Mouse (Mus musculus): ENCODE measurements around the gene Tmem184a. TPM values are rescaled to one million over a fixed set of nuclear protein-coding genes. Genes with fewer than 3 reads are reported as not detected.

Gene Tmem184a
- total and polyA plus RNA-seq, 2 experiments from 2014 or later: 0.16 TPM; not detected in 1

DNA sequence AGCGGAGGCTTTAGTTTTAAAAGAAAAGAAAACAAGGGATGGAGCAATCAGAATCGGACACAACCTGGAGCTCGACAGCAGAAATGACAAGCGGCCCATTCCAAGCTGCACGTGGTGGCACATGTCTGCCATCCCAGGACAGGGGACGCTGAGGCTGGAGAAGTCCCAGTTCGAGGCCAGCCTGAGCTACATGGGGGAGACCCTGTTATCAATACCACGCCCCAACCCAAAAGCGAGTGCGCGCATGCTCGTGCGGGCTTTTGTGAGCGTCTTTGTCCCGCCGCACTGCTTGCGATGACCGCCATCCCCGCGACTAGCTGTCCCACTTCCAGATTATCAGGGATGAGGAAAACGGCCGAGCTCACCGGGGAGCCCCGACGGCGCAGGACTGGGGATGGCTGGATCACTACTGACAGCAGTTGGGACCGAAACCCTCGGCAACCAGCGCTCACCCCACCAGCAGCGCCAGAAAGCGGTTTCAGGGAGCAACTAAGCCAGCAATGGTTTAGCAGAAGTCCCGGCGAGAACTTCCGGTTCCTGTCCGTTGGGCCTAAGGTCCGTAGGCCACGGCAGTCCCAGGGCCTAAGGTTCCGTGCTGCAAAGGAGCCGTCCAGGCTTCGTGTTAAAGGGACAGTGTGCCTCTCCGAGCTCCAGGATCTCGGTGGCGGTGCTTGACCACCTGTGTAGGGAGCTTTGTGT lies 6.8 kb upstream of the Tmem184a start, which contains the start of the genes Gm26938 and Psmg3:
Gene Gm26938 (minus strand): TSS at position 51 of the 699 bp plus-strand sequence.
Gene Psmg3 (minus strand): TSS at position 529 of the 699 bp plus-strand sequence.
- peak within 1 kb of the TSS; percentile 86 for H3K4me3 ChIP-seq (ENCODE audit: low read depth, low read length)
- H3K9me3 ChIP-seq (ENCODE audit: low read length): no peaks in the 10 kb centered on the region
- peak within 1 kb of the TSS; percentile 95 for H3K4me2 ChIP-seq (ENCODE audit: low read depth, low read length, poor library complexity, severe bottlenecking)
- H3K9ac ChIP-seq (replicated peaks; ENCODE audit: low read length, poor library complexity, severe bottlenecking): peak within 1 kb of the TSS; percentile 88
- H3K4me1 ChIP-seq (ENCODE audit: insufficient read depth, low read length): peaks cover 10% of the 10 kb centered on the region; the same call in 1 of the 2 replicates
- no peaks in the 10 kb centered on the region for H3K27me3 ChIP-seq (ENCODE audit: insufficient read depth, low read length)
- peak; percentile 93 for DNase-seq (ENCODE audit: low spot score)
- WGBS: under 1% methylated on average over 43 of the region's 43 CpGs
- 0 out of 2 replicates have a peak, but pooled peaks have one; percentile 2 for TF ChIP-seq CTCF (IDR thresholded peaks at IDR 0.05)
- peaks cover 22% of the 10 kb centered on the region for H3K36me3 ChIP-seq (ENCODE audit: insufficient read depth, low read length)
- peak; percentile 83 for ATAC-seq (ENCODE audit: low FRiP score)
- peak within 1 kb of the TSS; percentile 76 for H3K27ac ChIP-seq (ENCODE audit: low read depth, low read length)

DNA sequence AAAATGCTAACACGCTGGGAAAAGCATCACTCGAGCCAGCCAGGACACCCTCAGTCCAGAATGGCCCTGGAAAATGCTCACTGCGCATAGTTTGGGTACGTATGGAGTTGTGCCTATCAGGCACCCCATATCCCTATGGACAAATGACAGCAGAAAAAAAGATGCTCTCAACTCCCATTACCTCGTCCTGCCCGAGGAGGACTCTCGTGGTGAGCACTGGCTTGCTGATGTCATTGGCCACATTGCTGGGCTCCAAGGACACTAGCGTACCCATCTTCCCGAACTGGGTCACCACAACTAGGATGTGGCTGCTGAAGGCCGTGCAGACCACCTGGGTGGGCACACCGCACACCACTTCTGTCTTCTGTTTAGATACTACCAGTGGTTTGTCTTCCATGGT lies 6.2 kb upstream of the Tmem184a start:
- peak overlapping the region; percentile 88 for H3K9ac ChIP-seq (replicated peaks; ENCODE audit: low read length, poor library complexity, severe bottlenecking)
- H3K4me2 ChIP-seq (ENCODE audit: low read depth, low read length, poor library complexity, severe bottlenecking): peak overlapping the region; percentile 95
- H3K9me3 ChIP-seq (ENCODE audit: low read length): no peaks in the 10 kb centered on the region
- peak overlapping the region; percentile 86 for H3K4me3 ChIP-seq (ENCODE audit: low read depth, low read length)
- 45% methylated on average over 11 of the region's 11 CpGs for WGBS
- H3K27ac ChIP-seq (ENCODE audit: low read depth, low read length): peak overlapping the region; percentile 76
- peaks cover 25% of the 10 kb centered on the region for H3K36me3 ChIP-seq (ENCODE audit: insufficient read depth, low read length)
- no peaks in the 10 kb centered on the region for H3K27me3 ChIP-seq (ENCODE audit: insufficient read depth, low read length)
- no peak for TF ChIP-seq CTCF (IDR thresholded peaks at IDR 0.05)
- DNase-seq (ENCODE audit: low spot score) (no peak), ATAC-seq (ENCODE audit: low FRiP score) (0 out of 2 replicates have a peak, but pooled peaks have one; percentile 10)
- H3K4me1 ChIP-seq (ENCODE audit: insufficient read depth, low read length): peaks cover 10% of the 10 kb centered on the region; the same call in 1 of the 2 replicates

DNA sequence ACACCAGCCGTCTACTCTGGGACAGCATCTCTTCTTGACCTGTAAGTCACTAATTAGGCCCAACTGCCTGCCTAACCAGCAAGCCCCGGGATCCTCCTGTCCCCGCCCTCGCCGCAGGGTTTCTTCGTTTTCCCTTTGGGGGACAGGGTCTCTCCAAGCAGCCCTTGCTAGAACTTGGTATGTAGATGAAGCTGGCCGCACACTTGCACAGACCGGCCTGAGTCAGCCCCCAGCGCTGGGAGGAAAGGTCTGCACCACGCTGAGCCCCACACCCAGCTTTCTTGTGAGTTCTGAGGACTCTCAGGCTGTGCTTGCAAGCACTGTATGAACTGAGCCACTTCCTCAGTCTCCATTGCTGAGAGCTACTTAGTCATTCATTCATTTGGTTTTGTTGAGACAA lies 4.8 kb upstream of the Tmem184a start:
- no peak for TF ChIP-seq CTCF (IDR thresholded peaks at IDR 0.05)
- Histone ChIP-seq H3K36me3 (ENCODE audit: insufficient read depth, low read length) (peaks cover 25% of the 10 kb centered on the region), H3K9ac (replicated peaks; ENCODE audit: low read length, poor library complexity, severe bottlenecking) (no peak overlapping the region), H3K27me3 (ENCODE audit: insufficient read depth, low read length) (no peaks in the 10 kb centered on the region), H3K4me2 (ENCODE audit: low read depth, low read length, poor library complexity, severe bottlenecking) (no peak overlapping the region), H3K4me1 (ENCODE audit: insufficient read depth, low read length) (peaks cover 10% of the 10 kb centered on the region; the same call in 1 of the 2 replicates), H3K9me3 (ENCODE audit: low read length) (no peaks in the 10 kb centered on the region), H3K4me3 (ENCODE audit: low read depth, low read length) (no peak overlapping the region), H3K27ac (ENCODE audit: low read depth, low read length) (no peak overlapping the region)
- no peak for DNase-seq (ENCODE audit: low spot score)
- no peak for ATAC-seq (ENCODE audit: low FRiP score)
- WGBS: 92% methylated on average over 10 of the region's 10 CpGs

DNA sequence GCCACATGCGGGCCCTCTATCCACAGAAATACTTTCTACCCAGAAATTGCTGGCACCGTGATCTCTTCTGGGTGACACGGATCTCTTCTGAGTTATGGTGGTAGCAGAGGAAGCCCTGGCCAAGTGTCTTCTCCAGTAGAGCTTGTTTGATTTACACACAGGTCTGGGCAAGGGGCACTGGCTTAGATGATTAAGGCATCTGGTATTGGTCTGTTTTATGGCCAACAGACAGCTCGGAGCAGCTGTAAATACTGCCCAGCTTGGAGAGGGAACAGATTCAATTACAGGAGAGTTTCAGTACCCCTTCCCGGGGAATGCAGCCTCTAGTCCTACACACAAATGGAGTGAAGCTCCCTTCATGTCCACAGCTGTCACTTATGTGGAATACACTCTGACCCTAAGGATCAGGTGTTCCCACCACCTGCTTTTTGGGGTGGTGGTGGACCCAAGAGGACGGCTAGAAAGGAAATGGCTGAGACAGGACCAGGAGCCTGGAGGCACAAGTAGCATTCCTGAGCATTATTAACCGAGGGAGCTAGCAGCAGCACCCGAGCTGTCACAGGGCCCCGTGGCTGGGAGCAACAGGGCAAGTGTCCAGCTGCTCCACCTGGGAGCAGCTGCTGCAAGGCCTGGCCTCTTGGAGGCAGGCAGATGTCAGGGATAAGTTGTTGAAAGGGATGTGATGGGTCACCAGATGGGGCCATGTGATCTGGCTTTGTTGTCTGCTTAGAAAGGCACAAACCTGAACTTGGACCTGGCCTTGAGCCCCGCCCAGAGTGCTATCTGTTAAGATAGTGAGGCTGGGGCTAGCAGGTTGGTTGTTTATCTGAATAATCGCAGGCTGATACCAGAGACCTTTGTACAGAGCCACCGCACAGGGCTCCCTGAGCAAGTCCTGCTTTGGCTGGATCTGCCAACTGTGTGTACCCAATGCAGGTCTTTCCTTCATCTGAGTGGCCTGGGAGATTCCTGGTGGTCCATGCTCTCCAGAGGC lies 2.0 kb upstream of the Tmem184a start:
- Histone ChIP-seq H3K27me3 (ENCODE audit: insufficient read depth, low read length) (no peaks in the 10 kb centered on the region), H3K9me3 (ENCODE audit: low read length) (no peaks in the 10 kb centered on the region), H3K36me3 (ENCODE audit: insufficient read depth, low read length) (peaks cover 25% of the 10 kb centered on the region), H3K4me2 (ENCODE audit: low read depth, low read length, poor library complexity, severe bottlenecking) (no peak overlapping the region), H3K9ac (replicated peaks; ENCODE audit: low read length, poor library complexity, severe bottlenecking) (no peak overlapping the region), H3K4me1 (ENCODE audit: insufficient read depth, low read length) (peaks cover 10% of the 10 kb centered on the region; the same call in 1 of the 2 replicates), H3K4me3 (ENCODE audit: low read depth, low read length) (no peak overlapping the region), H3K27ac (ENCODE audit: low read depth, low read length) (no peak overlapping the region)
- ATAC-seq (ENCODE audit: low FRiP score) (no peak), DNase-seq (ENCODE audit: low spot score) (no peak)
- no peak for TF ChIP-seq CTCF (IDR thresholded peaks at IDR 0.05)
- 87% methylated on average over 12 of the region's 12 CpGs for WGBS

DNA sequence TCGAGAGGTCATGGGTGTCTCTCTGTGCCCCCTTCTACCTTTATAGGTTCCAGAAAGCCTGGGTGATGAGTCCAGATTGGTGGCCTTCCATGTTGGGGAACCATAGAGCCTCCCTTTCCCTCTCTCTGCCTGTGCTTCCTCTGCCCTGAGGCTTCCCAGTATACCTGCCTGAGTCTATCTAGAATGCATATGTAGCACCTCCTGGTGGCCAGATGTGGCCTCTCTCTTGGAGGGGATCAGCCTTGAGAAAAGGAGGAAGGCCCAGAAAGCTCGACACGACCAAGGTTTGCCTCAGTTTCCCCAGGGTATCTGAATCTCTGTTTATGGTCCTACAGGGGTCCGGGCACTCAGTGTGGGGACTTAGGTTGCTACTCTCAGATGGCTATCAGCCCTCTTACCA lies 916 bp downstream of the Tmem184a start:
- ATAC-seq (ENCODE audit: low FRiP score): no peak
- 49% methylated on average over 4 of the region's 4 CpGs for WGBS
- Histone ChIP-seq H3K4me2 (ENCODE audit: low read depth, low read length, poor library complexity, severe bottlenecking) (no peak overlapping the region), H3K36me3 (ENCODE audit: insufficient read depth, low read length) (peaks cover 25% of the 10 kb centered on the region), H3K4me3 (ENCODE audit: low read depth, low read length) (no peak overlapping the region), H3K27me3 (ENCODE audit: insufficient read depth, low read length) (peaks cover 3% of the 10 kb centered on the region; the same call in 1 of the 2 replicates), H3K4me1 (ENCODE audit: insufficient read depth, low read length) (no peaks in the 10 kb centered on the region), H3K9ac (replicated peaks; ENCODE audit: low read length, poor library complexity, severe bottlenecking) (no peak overlapping the region), H3K27ac (ENCODE audit: low read depth, low read length) (no peak overlapping the region), H3K9me3 (ENCODE audit: low read length) (no peaks in the 10 kb centered on the region)
- peak; percentile 70 for TF ChIP-seq CTCF (IDR thresholded peaks at IDR 0.05)
- DNase-seq (ENCODE audit: low spot score): peak; percentile 37
